Mouse (Mus musculus) lung, postnatal 0 days (tissue): ENCODE data around the gene Ilf3.

Source experiments
- CTCF ChIP-seq: IDR thresholded peaks from 2 replicates; pipeline ENCODE4 v1.5.1; 2016; ENCODE audit warnings: antibody characterized with exemption, mild to moderate bottlenecking
- EP300 ChIP-seq: IDR thresholded peaks from 2 replicates; pipeline ENCODE4 v1.6.1; 2016; ENCODE audit warnings: antibody characterized with exemption, mild to moderate bottlenecking, control low read depth

DNA sequence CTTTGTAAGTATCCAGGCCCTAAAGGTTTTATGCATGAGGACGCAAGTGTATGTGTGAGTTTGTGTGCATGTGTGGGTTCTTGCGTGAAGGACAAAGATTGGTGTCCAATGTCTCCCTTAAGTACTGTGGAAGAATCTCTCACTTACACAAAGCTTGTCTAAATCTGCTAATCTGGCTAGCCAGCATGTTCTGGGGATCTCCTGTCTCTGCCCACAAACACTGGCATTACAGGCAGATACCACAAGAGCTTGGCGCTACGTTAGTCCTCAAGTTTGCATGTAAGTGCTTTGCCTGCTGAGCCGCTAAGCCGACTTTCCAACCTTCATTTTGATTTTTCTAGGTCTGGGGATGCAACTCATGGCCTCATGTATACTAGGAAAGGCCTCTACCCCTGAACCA is 69.9 kb downstream of the Ilf3 start:
- TF ChIP-seq CTCF: no peak
- TF ChIP-seq EP300: no peak
